Mouse (Mus musculus): ENCODE results near the gene Parp6. TPM values are rescaled to one million over a fixed set of nuclear protein-coding genes. Genes with fewer than 3 reads are reported as not detected.

Gene Parp6
- total RNA-seq, 2 experiments from 2014 or later, result 173 TPM

DNA sequence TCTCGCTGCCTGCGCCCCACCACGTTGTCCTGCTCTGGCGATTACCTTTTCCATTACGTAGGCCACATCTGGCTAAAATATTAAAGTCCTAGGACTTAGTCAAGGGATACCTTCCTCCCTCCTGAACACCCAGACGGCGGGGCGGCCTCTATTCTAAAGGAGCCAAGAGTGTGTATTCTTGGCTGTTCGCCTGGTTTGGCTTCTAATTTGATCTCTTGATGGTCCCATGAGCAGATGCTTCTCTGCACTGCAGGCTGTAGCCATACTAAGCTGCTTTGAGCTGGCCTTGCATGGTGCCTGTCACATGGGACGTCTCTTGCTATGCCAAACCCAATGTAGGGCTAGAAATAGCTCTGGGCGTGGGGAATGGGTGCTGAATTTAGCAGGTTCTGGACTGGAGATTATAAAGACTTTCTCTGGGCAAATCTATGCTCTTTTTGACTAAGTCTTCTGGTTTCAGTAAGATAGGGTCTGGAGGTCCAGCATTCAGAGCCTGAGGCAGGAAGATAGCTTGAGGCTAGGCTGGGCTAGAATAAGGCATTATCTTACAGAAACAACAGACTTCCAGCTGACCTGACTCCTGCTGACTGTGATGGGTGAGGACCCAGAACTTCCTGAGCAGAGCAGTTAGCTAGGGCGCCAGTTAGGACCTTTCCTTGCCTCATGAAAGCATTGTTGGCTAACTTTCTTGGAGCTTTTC, 55.3 kb downstream of the Parp6 start:
- intact Hi-C loops (cut with DNase I), result no loop called here

DNA sequence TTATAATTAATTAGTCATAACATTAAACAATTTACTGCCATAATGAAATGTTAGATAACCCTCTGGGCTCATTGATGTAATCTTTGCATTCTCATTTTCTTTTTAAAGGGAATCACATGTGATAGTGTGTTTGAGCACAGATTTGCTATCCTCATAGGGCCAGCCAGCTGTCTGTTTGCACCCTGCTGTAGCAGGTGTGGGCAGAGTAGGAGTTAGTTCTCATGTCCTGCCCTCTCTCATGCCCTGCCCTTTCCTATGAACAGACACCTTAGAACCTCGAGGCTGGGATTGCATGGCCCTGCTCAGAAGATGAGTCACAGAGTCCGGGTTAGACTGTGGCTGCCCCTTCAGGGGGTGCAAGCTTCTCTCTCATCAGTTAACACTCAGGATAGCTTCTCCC, 56.3 kb downstream of the Parp6 start:
- intact Hi-C loops (cut with DNase I), result no loop called here
- DNase-seq (ENCODE audit: low spot score in 2 of 2), result no peak

More for the DNA sequence above, 55.3 kb downstream of the Parp6 start:
- peak in 1 of 2 experiments; percentile 65 for DNase-seq (ENCODE audit: low spot score in 2 of 2)

DNA sequence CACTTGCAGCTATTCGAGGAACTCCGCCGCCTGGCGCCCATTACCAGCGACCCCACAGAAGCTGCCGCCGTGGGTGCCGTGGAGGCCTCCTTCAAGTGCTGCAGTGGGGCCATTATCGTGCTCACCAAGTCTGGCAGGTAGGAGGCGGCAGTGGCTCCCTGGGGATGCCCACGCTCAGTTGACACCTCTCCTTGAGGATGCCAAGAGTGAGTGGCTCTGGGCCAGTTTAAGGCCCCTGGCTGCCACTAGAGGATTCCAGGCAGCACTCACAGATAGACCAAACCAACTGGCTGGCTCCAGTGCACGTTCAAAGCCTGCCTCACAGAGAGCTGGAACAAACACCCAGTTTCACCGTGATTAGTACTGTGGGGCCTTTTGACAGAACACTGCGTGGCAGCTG, 58.5 kb downstream of the Parp6 start:
- peak in 1 of 2 experiments; percentile 64 for DNase-seq (ENCODE audit: low spot score in 2 of 2)
- intact Hi-C loops (cut with DNase I), result no loop called here

DNA sequence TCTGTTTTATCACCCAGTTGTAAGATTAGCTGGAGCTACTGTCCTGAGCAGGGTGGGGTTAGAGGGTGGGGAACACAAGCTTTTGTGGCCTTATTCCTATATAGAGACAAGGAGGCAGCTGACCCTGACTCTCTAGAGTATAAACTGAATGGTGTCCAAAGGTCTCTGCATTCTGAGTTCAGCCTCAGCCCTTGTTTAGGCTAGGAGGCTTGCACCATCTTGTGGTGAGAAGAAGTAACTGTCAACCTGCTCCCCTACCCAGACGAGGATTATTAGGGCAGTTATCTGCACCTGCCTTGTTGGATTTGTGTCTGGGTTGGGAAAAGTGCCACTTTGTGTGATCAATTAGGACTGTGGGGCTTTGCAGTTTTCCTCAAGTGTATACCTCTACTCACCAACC, 61.2 kb downstream of the Parp6 start:
- intact Hi-C loops (cut with DNase I), result no loop called here
- no peak for DNase-seq (ENCODE audit: low spot score in 2 of 2)

DNA sequence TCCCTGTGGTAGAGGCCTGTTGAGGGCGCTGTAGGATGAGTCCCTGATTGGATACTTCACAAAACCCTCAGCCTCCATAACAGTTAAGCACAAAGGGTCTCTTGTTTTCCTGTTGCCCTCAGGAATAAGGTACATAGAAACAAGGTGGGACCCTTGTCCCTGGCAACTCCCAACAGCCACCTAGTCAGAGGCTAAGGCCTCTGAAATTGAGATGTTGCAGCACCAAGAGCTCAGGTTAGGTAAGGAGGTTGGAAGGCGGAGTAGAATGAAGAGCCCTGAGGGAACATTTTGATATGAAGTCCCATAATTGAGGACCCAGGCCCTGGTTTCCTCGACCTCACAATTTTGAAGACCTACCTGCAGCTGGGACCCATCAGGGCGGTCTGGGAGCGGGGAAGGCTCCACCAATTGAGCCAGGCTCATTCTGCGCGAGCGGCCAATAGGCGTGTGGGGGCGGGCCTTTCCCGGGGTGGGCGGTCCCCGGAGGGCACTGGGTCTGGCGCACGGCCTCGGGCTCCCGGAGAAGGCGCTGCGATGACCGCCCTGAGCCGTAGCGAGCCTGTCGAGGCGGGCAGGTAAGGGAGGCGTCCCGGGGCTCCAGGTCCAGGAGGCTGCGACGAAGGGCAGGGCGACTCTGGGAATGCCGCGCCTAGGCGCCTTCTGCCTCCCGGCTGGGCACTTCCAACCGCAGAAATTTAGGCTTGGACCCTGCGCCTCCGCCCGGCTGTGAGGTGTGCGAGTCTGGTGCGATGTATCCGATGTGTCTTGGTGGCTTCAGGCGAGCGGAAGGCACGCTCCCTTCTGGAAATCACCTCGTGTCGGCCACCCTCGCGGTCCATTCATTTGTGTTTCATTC, 62.8 kb downstream of the Parp6 start, which contains the start of gene Gramd2:
Gene Gramd2, plus strand, starts transcription at position 467 of the 856 bp plus-strand sequence.
- DNase-seq (ENCODE audit: low spot score in 2 of 2), result peak; percentile 75 to 79
- intact Hi-C loops (cut with DNase I), result loop anchor here (2.0 kb wide), 1 partner anchor 23 kb away; the partner anchor contains the start of gene Pkm

DNA sequence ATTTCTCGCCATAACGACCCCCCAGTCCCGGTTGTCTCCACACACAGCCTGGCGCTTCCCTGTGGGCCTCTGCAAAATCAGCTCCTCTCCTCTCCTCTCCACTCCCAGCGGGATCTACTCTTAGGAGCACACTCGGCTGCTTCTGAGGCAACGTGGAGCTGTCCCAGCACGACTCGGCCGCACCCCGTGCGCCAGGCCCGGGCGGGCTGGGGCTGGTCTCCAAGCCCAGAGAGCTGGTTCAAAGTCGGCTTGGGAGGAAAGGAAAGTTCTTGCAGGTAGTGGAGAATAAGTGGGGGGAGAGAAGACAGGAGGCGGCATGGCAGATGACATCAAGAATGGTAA, 63.4 kb downstream of the Parp6 start:
- no peak for DNase-seq (ENCODE audit: low spot score in 2 of 2)
- intact Hi-C loops (cut with DNase I), result loop anchor here (2.0 kb wide), 1 partner anchor 24 kb away; the partner anchor contains the start of gene Pkm

DNA sequence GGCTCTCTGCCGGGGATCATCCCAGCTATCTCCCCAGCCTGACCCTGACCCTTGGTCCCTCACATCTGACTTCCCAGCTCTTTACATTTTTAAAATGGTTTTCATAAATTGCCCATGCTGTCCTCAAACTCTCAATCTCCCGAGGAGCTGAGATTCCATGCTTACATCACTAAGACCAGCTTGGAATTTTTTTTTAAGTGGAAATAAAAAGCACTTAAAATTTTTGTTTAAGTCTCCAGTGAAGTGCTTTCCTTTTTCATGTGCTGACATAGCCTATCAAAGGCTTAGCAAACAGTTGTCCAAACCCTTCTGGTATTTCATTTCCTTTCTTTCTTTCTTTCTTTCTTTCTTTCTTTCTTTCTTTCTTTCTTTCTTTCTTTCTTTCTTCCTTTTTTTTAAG, 66.9 kb downstream of the Parp6 start:
- no peak for DNase-seq (ENCODE audit: low spot score in 2 of 2)

DNA sequence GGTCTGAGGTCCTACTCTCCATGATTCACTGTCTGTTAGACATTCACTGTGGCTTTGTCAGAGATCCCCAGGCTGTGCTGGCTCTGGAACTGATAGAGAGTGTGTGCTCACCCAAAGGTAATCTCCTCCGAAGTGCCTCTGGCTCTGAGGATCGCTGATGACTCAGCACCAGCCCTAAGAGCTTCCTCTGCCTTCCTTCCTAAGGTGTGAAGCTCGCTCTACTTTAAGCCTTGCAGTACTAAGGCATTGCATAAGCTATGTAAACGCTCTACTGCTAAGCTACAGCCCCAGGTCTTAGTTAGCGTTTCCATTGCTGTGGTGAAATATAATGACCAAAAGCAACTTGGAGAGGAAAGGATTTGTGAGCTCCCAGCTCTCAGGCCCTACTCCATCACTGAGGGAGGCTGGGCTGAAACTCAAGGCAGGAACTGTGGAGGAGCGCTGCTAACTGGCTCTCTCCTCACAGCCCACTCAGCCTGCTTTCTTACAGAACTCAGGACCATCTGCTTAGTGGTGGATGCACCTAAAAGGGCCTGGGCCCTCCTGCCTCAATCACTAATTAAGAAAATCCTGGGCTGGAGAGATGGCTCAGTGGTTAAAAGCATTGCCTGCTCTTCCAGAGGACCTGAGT, 70.4 kb downstream of the Parp6 start:
- intact Hi-C loops (cut with DNase I), result no loop called here
- DNase-seq (ENCODE audit: low spot score in 2 of 2), result peak; percentile 63 to 92

More for the DNA sequence above, 66.9 kb downstream of the Parp6 start:
- intact Hi-C loops (cut with DNase I), result no loop called here

DNA sequence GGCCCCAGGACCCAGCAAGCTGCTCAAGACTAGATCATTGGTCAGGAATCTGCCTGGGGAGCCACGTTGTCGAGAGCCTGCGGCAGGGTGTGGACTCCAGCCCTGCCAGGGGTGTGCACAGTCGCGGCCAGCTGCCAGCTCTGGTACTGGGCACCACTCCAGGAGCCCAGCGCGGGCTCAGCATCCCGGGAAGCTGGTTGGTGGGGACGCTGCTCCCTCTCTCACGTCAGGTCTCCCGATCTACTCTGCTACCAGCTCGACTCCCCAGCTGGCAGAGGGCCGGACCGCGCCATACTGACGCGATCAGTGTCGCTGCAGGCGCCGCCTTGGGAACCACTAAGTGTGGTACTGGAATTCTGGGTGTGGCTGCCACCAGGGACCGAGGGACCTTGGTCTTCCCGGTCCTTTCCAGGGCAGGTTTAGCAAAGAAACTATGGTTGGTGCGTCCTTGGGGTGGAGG, 74.6 kb downstream of the Parp6 start:
- DNase-seq (ENCODE audit: low spot score in 2 of 2), result peak; percentile 81 to 93
- intact Hi-C loops (cut with DNase I), result loop anchor here (5.0 kb wide), 1 partner anchor 61 kb away; the partner anchor contains the start of genes Myo9a and Senp8

DNA sequence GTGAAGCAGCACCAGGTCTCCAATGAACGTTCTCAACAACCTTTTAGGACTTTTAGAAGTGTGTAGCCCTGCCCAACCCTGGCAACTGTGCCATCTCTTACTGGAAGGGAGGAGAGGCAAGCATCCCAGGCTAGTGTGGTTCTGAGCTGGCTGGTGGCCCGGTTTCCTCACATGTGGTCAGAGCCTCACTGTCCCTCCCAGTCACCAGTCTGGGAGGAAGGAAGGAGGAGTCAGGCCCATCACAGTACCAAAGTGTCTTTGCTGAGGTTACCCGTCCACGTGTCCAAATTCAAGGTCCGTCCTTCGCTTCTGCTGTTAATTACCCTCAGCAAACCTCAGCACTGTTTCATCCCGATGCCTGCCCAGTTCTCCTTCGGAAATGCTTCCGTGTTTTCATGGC, 75.1 kb downstream of the Parp6 start:
- intact Hi-C loops (cut with DNase I), result loop anchor here (5.0 kb wide), 1 partner anchor 60 kb away; the partner anchor contains the start of genes Myo9a and Senp8

DNA sequence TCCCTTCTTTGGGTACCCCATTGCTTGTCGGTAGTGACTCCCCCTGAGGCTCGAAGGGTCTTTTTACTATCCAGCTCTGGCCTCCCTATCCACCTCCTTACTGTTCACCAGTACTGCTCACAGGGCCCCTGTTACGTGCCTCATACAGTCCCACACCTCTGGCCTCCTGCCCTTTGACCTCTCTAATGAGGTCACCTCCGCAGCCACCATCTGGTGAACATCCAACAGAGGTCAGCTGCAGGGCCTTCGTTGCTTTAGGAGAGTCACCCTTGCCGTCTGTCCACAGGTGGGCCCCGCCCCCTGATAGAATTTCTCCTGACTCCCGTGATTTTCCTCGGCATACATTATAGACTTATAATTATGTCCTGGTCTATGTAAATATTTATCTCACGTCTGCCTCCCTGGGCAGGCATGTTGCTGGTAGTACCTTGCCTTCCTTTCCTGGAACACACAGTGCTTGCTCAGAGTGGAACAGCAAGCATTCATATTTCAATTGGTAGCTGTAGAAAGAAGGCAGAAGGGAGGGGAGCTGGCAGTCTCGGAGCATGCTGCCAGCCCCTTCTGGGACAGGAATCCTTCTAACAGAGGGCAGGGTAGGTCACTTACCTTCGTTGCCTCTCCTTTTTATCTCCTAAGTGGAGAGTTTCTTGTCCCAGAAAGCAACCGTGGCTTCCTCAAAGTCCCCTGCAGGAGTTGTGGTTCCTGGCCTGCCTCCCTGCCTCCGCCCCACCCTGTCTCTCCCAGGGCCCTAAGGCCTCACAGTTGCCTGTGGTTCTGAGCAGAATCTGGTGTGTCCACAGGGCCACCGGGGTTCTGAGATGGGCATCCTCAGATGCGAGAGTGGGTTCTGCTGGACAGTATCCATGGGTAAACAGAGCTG, 77.7 kb downstream of the Parp6 start:
- no peak for DNase-seq (ENCODE audit: low spot score in 2 of 2)
- intact Hi-C loops (cut with DNase I), result loop anchor here (5.0 kb wide), 1 partner anchor 57 kb away; the partner anchor contains the start of genes Myo9a and Senp8

More for the DNA sequence above, 75.1 kb downstream of the Parp6 start:
- DNase-seq (ENCODE audit: low spot score in 2 of 2), result peak; percentile 59 to 72

DNA sequence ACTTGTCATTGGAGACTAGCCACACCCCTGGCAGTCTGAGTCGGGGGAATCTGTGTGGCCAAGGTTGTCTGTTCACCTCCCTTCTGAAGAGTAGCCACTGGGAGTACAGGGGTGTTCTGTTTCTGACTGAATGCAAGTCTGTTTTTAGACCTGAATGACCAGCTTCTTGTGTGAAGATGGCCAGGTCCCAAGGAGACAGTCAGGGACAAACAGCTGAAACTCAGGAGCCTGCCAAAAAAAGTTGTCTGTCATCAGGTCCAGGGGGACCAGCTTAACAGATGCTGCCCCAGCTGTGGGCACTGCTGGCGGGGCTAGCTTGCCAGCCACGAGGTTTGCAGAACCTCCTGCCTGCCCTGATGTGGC, 78.3 kb downstream of the Parp6 start:
- intact Hi-C loops (cut with DNase I), result no loop called here
- no peak for DNase-seq (ENCODE audit: low spot score in 2 of 2)

DNA sequence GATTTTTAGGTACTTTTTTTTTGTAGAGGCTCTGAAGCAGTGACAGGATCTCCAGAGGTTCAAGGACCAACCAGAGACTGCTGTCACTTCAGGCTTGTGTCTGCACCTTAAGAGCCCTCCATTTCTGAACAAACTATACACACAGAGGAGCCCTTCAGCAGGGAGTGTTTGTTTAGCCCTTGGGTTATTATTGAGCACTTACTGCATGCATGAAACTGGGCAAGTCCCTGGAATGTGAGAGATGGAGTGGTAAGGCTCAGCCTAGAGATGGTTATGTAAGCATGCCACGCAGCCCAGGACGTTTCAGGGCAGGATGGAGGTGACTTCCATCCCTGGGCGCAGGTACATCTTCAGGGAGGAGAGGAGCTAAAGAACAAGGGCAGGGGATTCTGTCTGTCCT, 79.3 kb downstream of the Parp6 start:
- intact Hi-C loops (cut with DNase I), result no loop called here

More for the DNA sequence above, 79.3 kb downstream of the Parp6 start:
- no peak for DNase-seq (ENCODE audit: low spot score in 2 of 2)

Other genes with a start within 250 kb of the Parp6 start
- gene Arih1, start 130.7 kb upstream of the Parp6 start, total RNA-seq (2021), result 100 to 1,000 TPM; 113 to 119 TPM
- 10 to 100 TPM; 49.4 to 49.5 TPM for gene Hexa, start 77.7 kb upstream of the Parp6 start, total RNA-seq (2021)
- 1 to 10 TPM; 3.9 to 4.4 TPM for gene Tmem202, start 77.4 kb upstream of the Parp6 start, total RNA-seq (2021)
- gene Celf6, start 39.4 kb upstream of the Parp6 start, total RNA-seq (2021), result 10 to 100 TPM; 25.0 to 29.1 TPM
- 1,000 to 10,000 TPM; 1,173 to 1,205 TPM for gene Pkm, start 39.1 kb downstream of the Parp6 start, total RNA-seq (2021)
- 10 to 100 TPM in 1 of 2 experiments, 1 to 10 TPM in 1; 9.9 to 10.7 TPM for gene Gramd2, start 62.9 kb downstream of the Parp6 start, total RNA-seq (2021)
- gene Senp8, start 133.4 kb downstream of the Parp6 start, total RNA-seq (2021), result 1 to 10 TPM; 8.8 to 8.9 TPM
- gene Myo9a, start 133.6 kb downstream of the Parp6 start, total RNA-seq (2021), result 10 to 100 TPM; 71.6 to 73.8 TPM